Mouse (Mus musculus): Measurements from ENCODE around the gene Cux2. TPM values are rescaled to one million over a fixed set of nuclear protein-coding genes. Genes with fewer than 3 reads are reported as not detected.

The Cux2 gene
- polyA plus RNA-seq, 1 experiment from 2014 or later: 5.9 TPM

- peaks cover 55% of the 10 kb centered on the region for H3K36me3 ChIP-seq
Observed at GRCm38 (mm10) chr5:121820657-121821056, 229.2 kb downstream of the Cux2 start.

DNA sequence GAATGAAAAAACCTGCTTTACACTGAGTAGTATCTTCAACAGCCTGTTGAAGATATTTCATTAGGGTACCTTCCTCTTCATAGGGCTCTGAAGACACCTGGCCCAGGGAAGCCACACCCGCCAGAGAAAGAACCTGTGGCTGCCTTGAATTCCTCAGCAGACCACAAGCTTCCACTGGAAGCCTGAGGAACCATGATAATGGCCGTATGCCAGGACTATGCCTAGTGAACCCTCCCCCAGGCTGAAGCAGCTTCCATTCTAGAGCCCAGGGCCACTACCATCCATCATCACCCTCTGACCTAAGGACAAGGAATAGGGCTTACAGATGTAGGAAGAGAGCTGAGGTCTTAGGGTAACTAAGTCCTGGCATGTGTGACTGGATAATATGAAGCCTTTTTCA, 229.7 kb downstream of the Cux2 start:
- 84% methylated on average over 2 of the region's 2 CpGs for WGBS
- Histone ChIP-seq H3K4me1 (peaks cover 9% of the 10 kb centered on the region), H3K4me3 (no peak overlapping the region), H3K27me3 (no peaks in the 10 kb centered on the region), H3K9me3 (no peaks in the 10 kb centered on the region), H3K9ac (no peak overlapping the region), H3K36me3 (peaks cover 60% of the 10 kb centered on the region), H3K27ac (no peak overlapping the region), H3K4me2 (replicated peaks) (no peak overlapping the region)
- no peak for ATAC-seq (ENCODE audit: insufficient number of reproducible peaks, insufficient read depth, low FRiP score, low TSS enrichment)

More at GRCm38 (mm10) chr5:121820657-121821056, 229.2 kb downstream of the Cux2 start:
- no peak overlapping the region for H3K4me2 ChIP-seq (replicated peaks)
- ATAC-seq (ENCODE audit: insufficient number of reproducible peaks, insufficient read depth, low FRiP score, low TSS enrichment): no peak
- no peaks in the 10 kb centered on the region for H3K27me3 ChIP-seq
- no peak overlapping the region for H3K4me3 ChIP-seq
- 89% methylated on average over 3 of the region's 3 CpGs for WGBS
- H3K9me3 ChIP-seq: no peaks in the 10 kb centered on the region
- peaks cover 9% of the 10 kb centered on the region for H3K4me1 ChIP-seq
- no peak overlapping the region for H3K9ac ChIP-seq
- H3K27ac ChIP-seq: no peak overlapping the region

DNA sequence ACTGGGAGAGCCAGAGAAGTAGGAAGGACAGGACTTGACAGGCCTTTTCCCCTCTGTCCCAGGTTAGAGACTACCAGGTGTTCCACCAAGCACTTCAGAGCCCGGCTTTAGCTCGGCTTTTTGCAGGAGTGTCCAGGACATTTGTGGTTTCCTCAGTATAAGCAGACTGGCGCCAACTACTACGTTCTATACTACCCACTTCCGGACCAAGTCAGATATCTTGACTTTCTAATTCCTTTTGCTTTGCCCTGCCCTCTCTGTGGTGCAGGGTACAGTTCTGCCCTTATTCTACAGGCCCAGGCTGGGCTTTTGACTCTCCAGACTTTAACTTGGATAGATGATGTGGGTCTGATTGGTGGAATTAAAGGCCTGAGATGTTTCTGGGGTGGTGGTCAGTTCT, 230.3 kb downstream of the Cux2 start:
- WGBS: 94% methylated on average over 5 of the region's 5 CpGs
- H3K9me3 ChIP-seq: no peaks in the 10 kb centered on the region
- H3K27ac ChIP-seq: no peak overlapping the region
- H3K27me3 ChIP-seq: no peaks in the 10 kb centered on the region
- peaks cover 63% of the 10 kb centered on the region for H3K36me3 ChIP-seq
- peaks cover 9% of the 10 kb centered on the region for H3K4me1 ChIP-seq
- no peak overlapping the region for H3K4me2 ChIP-seq (replicated peaks)
- no peak for ATAC-seq (ENCODE audit: insufficient number of reproducible peaks, insufficient read depth, low FRiP score, low TSS enrichment)
- H3K9ac ChIP-seq: no peak overlapping the region
- H3K4me3 ChIP-seq: no peak overlapping the region

DNA sequence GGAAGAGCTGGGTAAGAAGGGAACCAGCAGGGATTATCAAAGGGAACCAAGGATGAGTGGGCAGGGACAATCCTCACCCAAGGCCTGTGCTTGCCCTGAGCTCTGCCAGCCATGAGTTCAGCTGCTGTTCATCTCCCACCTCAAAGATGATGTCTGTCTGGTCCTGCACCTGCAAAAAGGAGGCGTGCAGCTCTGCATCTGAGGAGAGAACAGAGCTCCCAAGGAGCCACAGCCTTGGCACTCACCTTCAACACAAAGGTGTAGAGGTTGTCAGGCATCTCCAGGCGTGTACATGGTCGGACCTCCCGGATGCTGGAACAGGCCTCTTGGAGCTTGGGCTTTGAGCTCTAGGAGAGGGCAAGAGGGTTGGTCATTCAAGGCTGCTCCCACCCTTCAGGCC, 231.0 kb downstream of the Cux2 start:
- no peaks in the 10 kb centered on the region for H3K9me3 ChIP-seq
- H3K9ac ChIP-seq: no peak overlapping the region
- H3K27ac ChIP-seq: no peak overlapping the region
- no peak for ATAC-seq (ENCODE audit: insufficient number of reproducible peaks, insufficient read depth, low FRiP score, low TSS enrichment)
- no peak overlapping the region for H3K4me3 ChIP-seq
- peaks cover 9% of the 10 kb centered on the region for H3K4me1 ChIP-seq
- no peak overlapping the region for H3K4me2 ChIP-seq (replicated peaks)
- H3K27me3 ChIP-seq: no peaks in the 10 kb centered on the region
- peaks cover 69% of the 10 kb centered on the region for H3K36me3 ChIP-seq
- 94% methylated on average over 4 of the region's 4 CpGs for WGBS

DNA sequence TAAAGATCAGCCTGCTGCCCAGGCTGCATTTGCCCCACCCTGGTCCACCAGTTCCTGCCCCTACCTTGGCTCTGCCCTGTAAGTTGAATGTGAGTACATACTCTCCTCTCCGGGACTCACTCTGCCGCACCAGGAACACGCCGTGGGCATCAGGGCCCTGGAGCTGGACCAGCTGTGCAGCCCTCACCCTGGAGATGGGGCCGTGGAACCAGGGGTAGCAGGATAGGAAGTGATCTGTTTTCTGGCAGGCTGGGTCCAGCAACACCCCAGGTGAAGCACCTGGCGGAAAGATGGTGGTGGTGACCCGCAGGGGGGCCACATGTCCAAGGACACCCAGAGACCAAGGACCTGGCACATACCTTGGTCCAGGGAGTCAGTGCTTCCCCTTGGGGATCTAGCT, 231.5 kb downstream of the Cux2 start:
- WGBS: 95% methylated on average over 7 of the region's 7 CpGs
- peaks cover 74% of the 10 kb centered on the region for H3K36me3 ChIP-seq
- ATAC-seq (ENCODE audit: insufficient number of reproducible peaks, insufficient read depth, low FRiP score, low TSS enrichment): no peak
- no peaks in the 10 kb centered on the region for H3K27me3 ChIP-seq
- no peak overlapping the region for H3K4me2 ChIP-seq (replicated peaks)
- H3K4me3 ChIP-seq: no peak overlapping the region
- H3K27ac ChIP-seq: no peak overlapping the region
- no peak overlapping the region for H3K9ac ChIP-seq
- peaks cover 7% of the 10 kb centered on the region for H3K4me1 ChIP-seq
- H3K9me3 ChIP-seq: no peaks in the 10 kb centered on the region

DNA sequence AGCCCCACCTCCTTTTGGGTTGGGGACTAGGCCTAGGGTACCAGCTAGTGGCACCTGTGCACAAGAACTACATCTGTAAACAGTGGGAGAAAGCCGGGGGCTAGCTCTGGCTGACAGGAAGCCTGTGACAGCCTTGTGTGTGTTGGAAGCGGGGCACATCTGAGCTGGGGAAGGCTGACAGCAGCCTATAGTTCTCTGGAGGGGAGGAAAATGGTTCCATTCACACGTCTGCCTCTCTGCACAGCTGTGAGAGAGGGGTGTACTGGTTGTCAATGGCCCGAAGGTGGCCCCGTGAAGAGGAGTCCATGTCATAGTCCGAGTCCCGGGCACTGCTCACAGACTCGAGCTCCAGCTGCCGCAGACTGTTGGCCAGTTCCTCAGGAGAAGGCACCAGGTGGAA, 232.4 kb downstream of the Cux2 start:
- ATAC-seq (ENCODE audit: insufficient number of reproducible peaks, insufficient read depth, low FRiP score, low TSS enrichment): no peak
- 83% methylated on average over 9 of the region's 9 CpGs for WGBS
- no peak overlapping the region for H3K4me3 ChIP-seq
- H3K9me3 ChIP-seq: no peaks in the 10 kb centered on the region
- no peak overlapping the region for H3K9ac ChIP-seq
- no peak overlapping the region for H3K4me2 ChIP-seq (replicated peaks)
- H3K4me1 ChIP-seq: no peaks in the 10 kb centered on the region
- H3K36me3 ChIP-seq: peaks cover 82% of the 10 kb centered on the region
- no peaks in the 10 kb centered on the region for H3K27me3 ChIP-seq
- H3K27ac ChIP-seq: no peak overlapping the region

- ATAC-seq (ENCODE audit: insufficient number of reproducible peaks, insufficient read depth, low FRiP score, low TSS enrichment): no peak
- 94% methylated on average over 2 of the region's 2 CpGs for WGBS
- Histone ChIP-seq H3K36me3 (peaks cover 92% of the 10 kb centered on the region), H3K27ac (no peak overlapping the region), H3K4me1 (no peaks in the 10 kb centered on the region), H3K9me3 (no peaks in the 10 kb centered on the region), H3K9ac (no peak overlapping the region), H3K4me3 (no peak overlapping the region), H3K27me3 (no peaks in the 10 kb centered on the region), H3K4me2 (replicated peaks) (no peak overlapping the region)
Observed at GRCm38 (mm10) chr5:121816611-121817010, 233.3 kb downstream of the Cux2 start.

- Histone ChIP-seq H3K4me3 (no peak overlapping the region), H3K36me3 (peaks cover 96% of the 10 kb centered on the region), H3K27me3 (no peaks in the 10 kb centered on the region), H3K4me1 (no peaks in the 10 kb centered on the region), H3K4me2 (replicated peaks) (no peak overlapping the region), H3K9me3 (no peaks in the 10 kb centered on the region), H3K9ac (no peak overlapping the region), H3K27ac (no peak overlapping the region)
- ATAC-seq (ENCODE audit: insufficient number of reproducible peaks, insufficient read depth, low FRiP score, low TSS enrichment): no peak
- 92% methylated on average over 8 of the region's 8 CpGs for WGBS
Observed at GRCm38 (mm10) chr5:121815867-121816380, 234.0 kb downstream of the Cux2 start.

- Histone ChIP-seq H3K36me3 (peaks cover 94% of the 10 kb centered on the region), H3K9ac (no peak overlapping the region), H3K4me2 (replicated peaks) (no peak overlapping the region), H3K4me3 (no peak overlapping the region), H3K9me3 (no peaks in the 10 kb centered on the region), H3K27me3 (no peaks in the 10 kb centered on the region), H3K27ac (no peak overlapping the region), H3K4me1 (no peaks in the 10 kb centered on the region)
- WGBS: 69% methylated on average over 3 of the region's 3 CpGs
- ATAC-seq (ENCODE audit: insufficient number of reproducible peaks, insufficient read depth, low FRiP score, low TSS enrichment): no peak
Observed at GRCm38 (mm10) chr5:121815067-121815466, 234.8 kb downstream of the Cux2 start.

- H3K27me3 ChIP-seq: no peaks in the 10 kb centered on the region
- no peak for ATAC-seq (ENCODE audit: insufficient number of reproducible peaks, insufficient read depth, low FRiP score, low TSS enrichment)
- H3K9ac ChIP-seq: no peak overlapping the region
- H3K4me2 ChIP-seq (replicated peaks): no peak overlapping the region
- peaks cover 82% of the 10 kb centered on the region for H3K36me3 ChIP-seq
- no peak overlapping the region for H3K27ac ChIP-seq
- WGBS: 92% methylated on average over 10 of the region's 10 CpGs
- H3K9me3 ChIP-seq: no peaks in the 10 kb centered on the region
- no peak overlapping the region for H3K4me3 ChIP-seq
- H3K4me1 ChIP-seq: no peaks in the 10 kb centered on the region
Observed at GRCm38 (mm10) chr5:121813744-121814143, 236.2 kb downstream of the Cux2 start.

DNA sequence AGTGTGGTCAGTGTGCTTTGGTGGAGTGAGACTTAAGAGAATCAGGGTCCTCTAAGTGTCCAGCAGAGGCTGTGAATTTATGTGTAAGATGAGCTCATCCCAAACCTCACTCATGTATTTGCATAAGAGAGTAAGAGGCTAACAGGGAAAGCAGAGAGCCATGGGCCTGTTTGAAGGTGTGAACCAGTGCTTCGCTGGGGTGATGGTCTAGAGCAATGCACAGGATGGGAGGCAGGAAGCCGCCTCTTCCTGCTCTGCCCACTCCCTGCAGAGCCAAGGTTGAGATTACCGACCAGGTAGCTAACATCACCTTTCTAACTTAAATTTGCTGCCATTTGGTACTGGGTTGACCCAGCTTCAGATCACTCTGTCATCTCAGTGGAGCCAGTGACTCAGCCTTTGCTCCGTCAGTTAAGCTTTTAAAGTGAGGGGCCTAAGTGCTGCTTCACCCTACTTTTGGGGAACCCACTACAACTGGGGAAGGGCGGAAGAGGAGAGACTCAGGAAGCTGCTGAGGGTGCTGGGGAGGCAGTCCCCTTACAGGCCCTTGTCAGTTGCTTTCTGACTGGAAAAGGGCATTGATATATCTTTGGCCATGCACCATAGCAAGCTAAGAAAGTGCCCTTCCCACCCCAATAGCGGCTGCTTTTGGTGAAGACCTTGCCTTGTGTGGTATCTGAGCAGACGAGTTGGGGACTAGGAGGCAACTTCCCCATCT, 237.2 kb downstream of the Cux2 start:
- Histone ChIP-seq H3K4me1 (no peaks in the 10 kb centered on the region), H3K9me3 (no peaks in the 10 kb centered on the region), H3K9ac (no peak overlapping the region), H3K27me3 (no peaks in the 10 kb centered on the region), H3K36me3 (peaks cover 71% of the 10 kb centered on the region), H3K27ac (no peak overlapping the region), H3K4me3 (no peak overlapping the region), H3K4me2 (replicated peaks) (no peak overlapping the region)
- no peak for ATAC-seq (ENCODE audit: insufficient number of reproducible peaks, insufficient read depth, low FRiP score, low TSS enrichment)
- WGBS: 89% methylated on average over 7 of the region's 7 CpGs

GRCm38 (mm10) chr5:121811485-121811931, 238.4 kb downstream of the Cux2 start:
- H3K27ac ChIP-seq: 0 out of 2 replicates have a peak overlapping the region, but pooled peaks have one; percentile 50
- no peaks in the 10 kb centered on the region for H3K27me3 ChIP-seq
- ATAC-seq (ENCODE audit: insufficient number of reproducible peaks, insufficient read depth, low FRiP score, low TSS enrichment): no peak
- peaks cover 59% of the 10 kb centered on the region for H3K36me3 ChIP-seq
- H3K9ac ChIP-seq: no peak overlapping the region
- H3K9me3 ChIP-seq: no peaks in the 10 kb centered on the region
- H3K4me3 ChIP-seq: no peak overlapping the region
- no peaks in the 10 kb centered on the region for H3K4me1 ChIP-seq
- WGBS: 94% methylated on average over 5 of the region's 5 CpGs
- no peak overlapping the region for H3K4me2 ChIP-seq (replicated peaks)
